Comparison of ENCODE assay signal across 14 mouse cellular contexts in the genomic region with DNA sequence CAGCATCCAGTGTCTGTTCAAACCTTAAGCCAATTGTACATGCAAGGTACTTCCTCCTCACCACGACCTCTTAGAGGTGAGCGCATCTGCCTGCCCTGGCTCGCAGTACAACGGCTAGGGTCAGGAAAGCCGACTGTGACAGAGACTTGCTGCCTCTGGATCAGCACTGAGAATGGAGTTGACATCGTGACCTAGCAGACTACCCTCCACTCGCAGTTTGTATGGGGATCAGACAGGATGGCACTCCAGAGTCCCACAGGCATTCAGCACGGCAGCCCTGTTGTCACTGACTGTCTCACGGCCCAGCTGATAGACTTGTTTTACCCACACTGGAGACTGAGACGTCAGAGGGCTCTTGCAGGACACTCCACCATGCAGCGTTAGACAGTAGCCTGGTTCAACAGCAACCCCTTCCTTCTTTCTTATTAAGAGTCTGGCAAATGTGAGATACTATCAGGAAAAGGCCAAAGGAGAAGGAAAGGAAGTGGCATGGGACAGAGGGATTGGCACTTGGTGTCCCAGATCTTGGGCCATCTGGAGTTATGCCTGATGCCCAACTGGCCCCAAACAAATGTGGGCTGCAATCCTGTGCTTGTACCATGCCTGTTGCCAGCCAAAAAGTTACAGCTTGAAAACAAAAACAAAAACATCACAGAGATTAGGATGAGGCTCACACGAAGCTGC. TPM values are rescaled to one million over a fixed set of nuclear protein-coding genes. Genes with fewer than 3 reads are reported as not detected.
DNase-seq lines count a peak whose midpoint lies in the region; ATAC-seq and TF ChIP-seq lines count a peak whose summit lies in the region.
"Had no signal": no experiment of that assay in that cellular context is flagged by ENCODE, and none has a peak within 500 bp of the region (broad histone marks: within the 10 kb centered on the region; RNA-seq: fewer than 3 reads in every experiment).

No protein-coding gene starts in this region.

- ATAC-seq in cerebellum, adult (ENCODE audit: insufficient number of reproducible peaks, low FRiP score, low TSS enrichment), result peak; percentile 50; the same call in 1 of the 2 replicates
- no peak for ATAC-seq in liver, embryonic 12.5 days
- no peak for ATAC-seq in lung, postnatal 0 days

- no peak overlapping the region for H3K9ac ChIP-seq in liver, adult 2 months (ENCODE audit: low read depth, low read length)
- H3K9ac ChIP-seq in liver, embryonic 12.5 days, result no peak overlapping the region
- H3K9ac ChIP-seq in lung, postnatal 0 days (replicated peaks; ENCODE audit: low read depth), result no peak overlapping the region
- H3K9ac ChIP-seq: heart, embryonic 13.5 days; hindbrain, embryonic 13.5 days; limb, embryonic 15.5 days had no signal

- peaks cover 10% of the 10 kb centered on the region for H3K4me1 ChIP-seq in liver, adult 2 months (ENCODE audit: control insufficient read depth, insufficient read depth, low read length)
- peaks cover 70% of the 10 kb centered on the region for H3K4me1 ChIP-seq in liver, embryonic 12.5 days
- peaks cover 16% of the 10 kb centered on the region; the same call in 1 of the 2 replicates for H3K4me1 ChIP-seq in lung, postnatal 0 days (ENCODE audit: insufficient read depth, low read depth, low read length)

- TF ChIP-seq EP300 in lung, postnatal 0 days (IDR thresholded peaks at IDR 0.05), result no peak

- no peaks in the 10 kb centered on the region for H3K36me3 ChIP-seq in liver, adult 2 months (ENCODE audit: control insufficient read depth, insufficient read depth, low read length)
- H3K36me3 ChIP-seq in liver, embryonic 12.5 days, result no peaks in the 10 kb centered on the region
- H3K36me3 ChIP-seq in lung, postnatal 0 days (ENCODE audit: insufficient read depth, low read length), result no peaks in the 10 kb centered on the region
- H3K36me3 ChIP-seq: heart, embryonic 13.5 days; hindbrain, embryonic 13.5 days; limb, embryonic 15.5 days had no signal

- WGBS in liver, adult 2 months, result 65% methylated on average over 12 of the region's 12 CpGs
- WGBS in liver, embryonic 12.5 days (ENCODE audit: insufficient replicate concordance), result 59% methylated on average over 12 of the region's 12 CpGs
- 59% methylated on average over 12 of the region's 12 CpGs for WGBS in lung, postnatal 0 days

- no peak overlapping the region for H3K27ac ChIP-seq in liver, adult 2 months (replicated peaks; ENCODE audit: insufficient read depth, low read depth, low read length)
- no peak overlapping the region for H3K27ac ChIP-seq in liver, embryonic 12.5 days
- no peak overlapping the region for H3K27ac ChIP-seq in lung, postnatal 0 days (ENCODE audit: low read length)
- H3K27ac ChIP-seq: heart, embryonic 13.5 days; hindbrain, embryonic 13.5 days; limb, embryonic 15.5 days had no signal

- no peaks in the 10 kb centered on the region for H3K27me3 ChIP-seq in liver, adult 2 months (ENCODE audit: control insufficient read depth, insufficient read depth, low read length)
- no peaks in the 10 kb centered on the region for H3K27me3 ChIP-seq in liver, embryonic 12.5 days (replicated peaks)
- no peaks in the 10 kb centered on the region for H3K27me3 ChIP-seq in lung, postnatal 0 days (replicated peaks; ENCODE audit: insufficient read depth, low read length)
- H3K27me3 ChIP-seq: heart, embryonic 13.5 days; hindbrain, embryonic 13.5 days; limb, embryonic 15.5 days had no signal

- H3K79me2 ChIP-seq in liver, adult 2 months (ENCODE audit: control insufficient read depth, insufficient read depth, low read length), result peaks cover 46% of the 10 kb centered on the region

- no peak overlapping the region for H3K4me2 ChIP-seq in liver, embryonic 12.5 days
- no peak overlapping the region for H3K4me2 ChIP-seq in lung, postnatal 0 days (replicated peaks; ENCODE audit: low read depth, low read length)
- H3K4me2 ChIP-seq: heart, embryonic 13.5 days; hindbrain, embryonic 13.5 days; limb, embryonic 15.5 days had no signal

- TF ChIP-seq CTCF in liver, adult 2 months (IDR thresholded peaks at IDR 0.05; ENCODE audit: low read depth, low read length), result no peak
- TF ChIP-seq CTCF in lung, postnatal 0 days (IDR thresholded peaks at IDR 0.05), result no peak

- H3K9me3 ChIP-seq in liver, embryonic 12.5 days (replicated peaks), result no peaks in the 10 kb centered on the region
- H3K9me3 ChIP-seq in lung, postnatal 0 days (ENCODE audit: low read length), result no peaks in the 10 kb centered on the region
- H3K9me3 ChIP-seq: heart, embryonic 13.5 days; hindbrain, embryonic 13.5 days; limb, embryonic 15.5 days had no signal

- DNase-seq in cerebellum, adult 11 months, result no peak
- DNase-seq in liver, adult 2 months (ENCODE audit: extremely low read depth, low read depth, low spot score), result peak; percentile 61
- DNase-seq in cerebellum, adult 8-10 months, result peak; percentile 55
- DNase-seq in thymus, postnatal 14 days, result peak; percentile 53
- DNase-seq in ovary, postnatal 10 days (ENCODE audit: low spot score), result no peak
- no peak for DNase-seq in lung, postnatal 0 days (ENCODE audit: low spot score)
- DNase-seq: gastrocnemius, postnatal 25 days; kidney, adult 18-20 months; kidney, postnatal 4 days had no signal

- no peak for TF ChIP-seq POLR2A in liver, adult 2 months (IDR thresholded peaks at IDR 0.05; ENCODE audit: extremely low read depth, insufficient read depth, low read length)

- H3K4me3 ChIP-seq in liver, adult 2 months (ENCODE audit: insufficient read depth, low read depth, low read length), result no peak overlapping the region
- no peak overlapping the region for H3K4me3 ChIP-seq in liver, embryonic 12.5 days
- H3K4me3 ChIP-seq in lung, postnatal 0 days (ENCODE audit: low read depth, low read length), result no peak overlapping the region
- H3K4me3 ChIP-seq: heart, embryonic 13.5 days; hindbrain, embryonic 13.5 days; limb, embryonic 15.5 days had no signal

RNA-seq across cellular contexts. Expression of gene Phf2, which starts 6.1 kb away (rescaled TPM):
- total RNA-seq in liver, adult 2 months (2014; rRNA removed), result 3.0 and 4.1 TPM in 2 replicates
- polyA plus RNA-seq in liver, adult 2 months (2012; rRNA removed), result 5.8 and 6.7 TPM in 2 replicates
- 2.9 and 3.1 TPM in 2 replicates for polyA plus RNA-seq in liver, embryonic 12.5 days (2016; fragmentation: Nextera tagmentation; extraction: Ambion mirVana)
- 5.5 and 5.6 TPM in 2 replicates for polyA plus RNA-seq in lung, postnatal 0 days (2015; fragmentation: Nextera tagmentation; extraction: Ambion mirVana)

Comparison
In these comparisons a context has a peak if more than half of its experiments do, and no peak if none do; other contexts are left out.
1. DNase-seq: peak in liver, adult 2 months (single experiment), cerebellum, adult 8-10 months (single experiment) and thymus, postnatal 14 days (single experiment); none in cerebellum, adult 11 months (single experiment), ovary, postnatal 10 days (single experiment) and lung, postnatal 0 days (single experiment).